Comparison of ENCODE assay signal across 10 mouse cellular contexts in genomic region chr11:70171181-70171580, GRCm38 (mm10). TPM values are rescaled to one million over a fixed set of nuclear protein-coding genes. Genes with fewer than 3 reads are reported as not detected.
"Had no signal": no experiment of that assay in that cellular context is flagged by ENCODE, and none has a peak within 500 bp of the region (broad histone marks: within the 10 kb centered on the region; RNA-seq: fewer than 3 reads in every experiment).

No protein-coding gene starts in this region.

- DNase-seq: right cerebral cortex, postnatal 14 days had no signal

- H3K27ac ChIP-seq: kidney, postnatal 0 days; layer of hippocampus, adult 2 months; limb, embryonic 10.5 days; liver, embryonic 13.5 days; lung, embryonic 15.5 days; midbrain, embryonic 13.5 days; stomach, embryonic 15.5 days had no signal

- H3K36me3 ChIP-seq: limb, embryonic 10.5 days; liver, embryonic 13.5 days; lung, embryonic 15.5 days; midbrain, embryonic 13.5 days; stomach, embryonic 15.5 days had no signal

- H3K27me3 ChIP-seq: liver, embryonic 13.5 days; lung, embryonic 15.5 days; midbrain, embryonic 13.5 days; stomach, embryonic 15.5 days had no signal

- H3K4me3 ChIP-seq: layer of hippocampus, adult 2 months; limb, embryonic 10.5 days; liver, embryonic 13.5 days; lung, embryonic 15.5 days; midbrain, embryonic 13.5 days; stomach, embryonic 15.5 days had no signal

- H3K9me3 ChIP-seq: limb, embryonic 10.5 days; liver, embryonic 13.5 days; lung, embryonic 15.5 days; midbrain, embryonic 13.5 days; stomach, embryonic 15.5 days had no signal

- H3K4me2 ChIP-seq: liver, embryonic 13.5 days; lung, embryonic 15.5 days; midbrain, embryonic 13.5 days; stomach, embryonic 15.5 days had no signal

- H3K9ac ChIP-seq: liver, embryonic 13.5 days; liver, postnatal 0 days; lung, embryonic 15.5 days; midbrain, embryonic 13.5 days; stomach, embryonic 15.5 days had no signal

- H3K4me1 ChIP-seq: liver, embryonic 13.5 days; lung, embryonic 15.5 days; midbrain, embryonic 13.5 days; stomach, embryonic 15.5 days had no signal

- ATAC-seq: liver, postnatal 0 days; midbrain, embryonic 13.5 days had no signal

RNA-seq across cellular contexts. Expression of gene Clec10a, which starts 15.2 kb away (rescaled TPM):
- polyA plus RNA-seq: limb, embryonic 10.5 days; neural tube, embryonic 14.5 days had no signal
